Mouse (Mus musculus) lung, embryonic 15.5 days (tissue): ENCODE results near the gene Cc2d2b. TPM values are rescaled to one million over a fixed set of nuclear protein-coding genes. Genes with fewer than 3 reads are reported as not detected.

Source experiments
- ATAC-seq: fragments of 200-750 bp; cut with Nextera tagmentation; 2 replicates; pipeline ENCODE4 v1.8.0; 2017; ENCODE audit warnings: moderate number of reproducible peaks, borderline replicate concordance; ENCODE audit not compliant: low FRiP score, low TSS enrichment; ENCODE audit errors: extremely low read depth
- H3K27ac ChIP-seq: fragments of 300-500 bp; sonication (generic); 2 replicates; pipeline ENCODE4 v1.5.1; 2015; ENCODE audit warnings: moderate library complexity, mild to moderate bottlenecking, inconsistent platforms
- H3K27me3 ChIP-seq: fragments of 300-500 bp; sonication (generic); 2 replicates; pipeline ENCODE4 v1.6.1; 2015; ENCODE audit warnings: inconsistent platforms
- H3K36me3 ChIP-seq: fragments of 300-500 bp; sonication (generic); 2 replicates; pipeline ENCODE4 v1.6.1; 2015; ENCODE audit warnings: inconsistent platforms
- H3K4me1 ChIP-seq: fragments of 300-500 bp; sonication (generic); 2 replicates; pipeline ENCODE4 v1.6.1; 2015; ENCODE audit warnings: inconsistent platforms
- H3K4me2 ChIP-seq: fragments of 300-500 bp; sonication (generic); 2 replicates; pipeline ENCODE4 v1.6.1; 2015; ENCODE audit warnings: inconsistent platforms, mild to moderate bottlenecking, moderate library complexity
- H3K4me3 ChIP-seq: fragments of 300-500 bp; sonication (generic); 2 replicates; pipeline ENCODE4 v1.5.1; 2015; ENCODE audit warnings: mild to moderate bottlenecking, inconsistent platforms
- H3K9ac ChIP-seq: fragments of 300-500 bp; sonication (generic); 2 replicates; pipeline ENCODE4 v1.6.1; 2015; ENCODE audit warnings: inconsistent platforms
- H3K9me3 ChIP-seq: fragments of 300-500 bp; sonication (generic); 2 replicates; pipeline ENCODE4 v1.6.1; 2016; ENCODE audit warnings: inconsistent platforms
- WGBS: fragments of 180-500 bp; shearing (Covaris S2); methylation state at CpG from one replicate; pipeline ENCODE4 v1.1.7; 2015; 5-methylcytosine and 5-hydroxymethylcytosine counted together
- polyA plus RNA-seq: library from polyadenylated mRNA; unstranded; fragments of >200 nt; fragmentation: Nextera tagmentation; extraction: Ambion mirVana; gene quantifications from 2 replicates; pipeline ENCODE4 v1.2.1, GENCODE M21; 2015

Gene Cc2d2b
- polyA plus RNA-seq, 1 experiment from 2014 or later = 0.17 TPM

GRCm38 (mm10) chr19:40726614-40727013, 21.9 kb upstream of the Cc2d2b start:
- Histone ChIP-seq H3K4me1 (peaks cover 20% of the 10 kb centered on the region), H3K36me3 (no peaks in the 10 kb centered on the region), H3K4me2 (no peak overlapping the region), H3K4me3 (no peak overlapping the region), H3K27ac (no peak overlapping the region), H3K9me3 (no peaks in the 10 kb centered on the region), H3K9ac (no peak overlapping the region), H3K27me3 (no peaks in the 10 kb centered on the region)
- WGBS = 50% methylated on average over 2 of the region's 2 CpGs
- ATAC-seq = no peak

GRCm38 (mm10) chr19:40728213-40728612, 20.3 kb upstream of the Cc2d2b start:
- Histone ChIP-seq H3K9me3 (no peaks in the 10 kb centered on the region), H3K4me1 (peaks cover 20% of the 10 kb centered on the region), H3K36me3 (no peaks in the 10 kb centered on the region), H3K4me3 (no peak overlapping the region), H3K9ac (no peak overlapping the region), H3K27me3 (no peaks in the 10 kb centered on the region), H3K4me2 (no peak overlapping the region), H3K27ac (no peak overlapping the region)
- WGBS = 69% methylated on average over 4 of the region's 4 CpGs
- no peak for ATAC-seq

DNA sequence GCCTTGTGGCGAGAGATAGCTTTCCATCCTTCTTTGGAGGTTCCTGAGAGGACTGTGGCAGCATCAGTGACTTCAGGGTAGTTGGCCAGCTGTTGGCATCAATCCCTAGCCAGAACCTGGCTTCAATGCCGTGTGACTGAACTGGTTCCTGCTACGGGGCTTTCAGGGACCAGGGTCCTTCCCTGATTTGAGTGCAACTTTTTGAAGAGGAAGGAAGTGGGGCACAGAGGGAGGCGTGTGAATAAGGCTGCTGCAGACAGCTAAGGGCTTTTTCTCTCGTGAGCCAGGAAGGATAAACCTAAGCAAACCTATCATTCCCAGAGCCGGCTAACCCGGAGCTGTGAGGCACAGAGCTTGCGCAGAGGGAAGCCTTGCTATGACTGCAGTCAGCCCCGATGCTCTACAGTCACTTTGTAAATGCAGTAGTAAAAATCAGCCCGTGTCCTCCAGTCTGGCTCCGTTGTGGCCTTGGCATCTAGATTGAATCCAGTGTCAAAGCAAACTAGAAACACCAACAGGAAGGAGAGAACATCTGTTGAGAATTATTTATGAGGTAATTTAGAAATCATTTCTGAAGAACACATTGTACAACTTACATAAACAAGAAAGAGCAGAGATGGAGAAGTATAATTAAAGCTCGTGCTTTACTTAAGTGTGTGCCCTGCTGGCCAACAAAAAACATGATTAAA, 19.7 kb upstream of the Cc2d2b start:
- Histone ChIP-seq H3K4me3 (no peak overlapping the region), H3K4me1 (peaks cover 17% of the 10 kb centered on the region), H3K9me3 (no peaks in the 10 kb centered on the region), H3K9ac (no peak overlapping the region), H3K36me3 (no peaks in the 10 kb centered on the region), H3K4me2 (no peak overlapping the region), H3K27me3 (no peaks in the 10 kb centered on the region), H3K27ac (no peak overlapping the region)
- WGBS = 34% methylated on average over 12 of the region's 12 CpGs
- no peak for ATAC-seq

DNA sequence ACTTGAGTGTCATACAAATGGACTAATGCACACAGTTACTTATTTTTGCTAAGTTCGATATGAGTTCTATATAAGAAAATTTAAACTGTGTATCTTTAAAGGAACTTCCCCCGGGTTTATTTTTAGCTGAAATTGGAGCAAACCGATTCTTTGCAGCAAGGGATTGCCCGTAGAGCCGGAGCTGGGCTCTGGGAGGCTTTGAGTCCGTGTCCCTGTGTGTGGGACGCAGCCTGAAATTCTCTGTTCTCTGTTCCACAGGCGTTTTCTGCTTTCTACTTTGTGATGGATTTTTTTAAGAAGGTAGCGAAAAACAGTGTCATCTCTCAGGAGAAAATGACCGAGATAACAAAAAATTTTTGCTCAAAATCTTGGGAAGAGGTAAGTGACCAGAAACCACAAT, 15.1 kb upstream of the Cc2d2b start:
- WGBS = 56% methylated on average over 10 of the region's 10 CpGs

GRCm38 (mm10) chr19:40733849-40734248, 14.7 kb upstream of the Cc2d2b start:
- Histone ChIP-seq H3K9me3 (no peaks in the 10 kb centered on the region), H3K4me2 (no peak overlapping the region), H3K4me3 (no peak overlapping the region), H3K9ac (no peak overlapping the region), H3K36me3 (no peaks in the 10 kb centered on the region), H3K27me3 (no peaks in the 10 kb centered on the region), H3K4me1 (peaks cover 11% of the 10 kb centered on the region), H3K27ac (no peak overlapping the region)
- ATAC-seq = no peak
- 66% methylated on average over 4 of the region's 4 CpGs for WGBS

More for the DNA sequence above, 15.1 kb upstream of the Cc2d2b start:
- no peaks in the 10 kb centered on the region for H3K36me3 ChIP-seq
- no peaks in the 10 kb centered on the region for H3K9me3 ChIP-seq
- H3K4me3 ChIP-seq = no peak overlapping the region
- no peaks in the 10 kb centered on the region for H3K27me3 ChIP-seq
- no peak overlapping the region for H3K4me2 ChIP-seq
- peaks cover 15% of the 10 kb centered on the region for H3K4me1 ChIP-seq
- ATAC-seq = no peak
- H3K9ac ChIP-seq = no peak overlapping the region
- H3K27ac ChIP-seq = no peak overlapping the region

GRCm38 (mm10) chr19:40736680-40737512, 11.7 kb upstream of the Cc2d2b start:
- H3K36me3 ChIP-seq = no peaks in the 10 kb centered on the region
- no peaks in the 10 kb centered on the region for H3K9me3 ChIP-seq
- ATAC-seq = peak; percentile 76; the same call in 1 of the 2 replicates
- no peak overlapping the region for H3K9ac ChIP-seq
- no peaks in the 10 kb centered on the region for H3K27me3 ChIP-seq
- H3K4me2 ChIP-seq = peak overlapping the region; percentile 47
- peak overlapping the region; percentile 13; the same call in 1 of the 2 replicates for H3K4me3 ChIP-seq
- H3K27ac ChIP-seq = no peak overlapping the region
- H3K4me1 ChIP-seq = peaks cover 6% of the 10 kb centered on the region; the same call in 1 of the 2 replicates
- WGBS = 28% methylated on average over 17 of the region's 17 CpGs

DNA sequence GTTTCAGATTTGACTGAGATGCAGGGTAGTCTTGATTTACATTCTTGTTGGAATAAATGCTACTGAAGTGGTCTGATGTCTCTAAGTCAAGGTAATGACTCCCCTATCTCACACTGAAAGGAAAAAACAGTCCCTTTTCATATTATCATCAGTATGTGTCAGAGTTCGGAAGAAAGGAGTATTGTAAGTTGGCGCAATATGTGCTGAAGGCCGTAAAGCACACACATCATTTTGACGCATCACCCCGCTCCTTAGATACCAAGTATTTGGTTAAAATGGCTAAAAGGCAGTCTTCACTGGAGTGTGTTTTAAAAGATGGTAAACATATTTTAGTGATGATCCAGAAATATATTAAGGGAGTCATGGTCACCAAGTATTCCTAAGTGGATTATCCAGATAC, 10.9 kb upstream of the Cc2d2b start:
- Histone ChIP-seq H3K4me1 (peaks cover 6% of the 10 kb centered on the region; the same call in 1 of the 2 replicates), H3K4me3 (no peak overlapping the region), H3K9me3 (no peaks in the 10 kb centered on the region), H3K4me2 (peak overlapping the region; percentile 47; the same call in 1 of the 2 replicates), H3K9ac (no peak overlapping the region), H3K27ac (no peak overlapping the region), H3K27me3 (no peaks in the 10 kb centered on the region), H3K36me3 (no peaks in the 10 kb centered on the region)
- ATAC-seq = no peak
- 70% methylated on average over 5 of the region's 5 CpGs for WGBS

DNA sequence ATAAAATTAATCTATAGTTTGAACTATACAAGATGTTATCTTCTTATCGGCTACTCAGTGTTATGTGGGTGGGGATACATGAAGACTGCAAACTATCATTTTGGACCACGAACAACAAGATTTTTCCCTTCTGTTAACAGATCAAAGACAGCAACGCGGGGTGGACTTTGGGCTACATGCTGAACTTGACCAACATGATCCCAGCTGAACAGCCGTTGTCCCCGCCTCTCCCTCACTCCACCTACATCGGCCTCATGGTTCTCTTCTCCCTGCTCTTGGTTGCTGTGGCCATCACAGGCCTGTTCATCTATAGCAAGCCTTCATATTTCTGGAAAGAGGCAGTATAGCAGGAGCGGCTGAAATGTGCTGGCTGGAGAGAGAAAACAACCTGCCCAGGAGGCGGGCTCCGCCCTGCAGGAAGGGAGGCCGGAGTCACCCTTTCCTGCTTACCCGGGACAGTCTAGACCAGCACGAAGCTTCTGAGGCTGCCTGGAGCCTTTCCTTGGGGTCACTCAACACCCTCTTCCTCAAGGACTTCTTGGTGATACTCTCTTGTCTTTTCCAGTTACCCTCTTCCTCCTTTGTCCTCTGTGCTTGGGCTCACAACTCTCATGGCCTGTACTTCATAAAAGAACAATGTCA, 9.7 kb upstream of the Cc2d2b start:
- H3K27ac ChIP-seq = no peak overlapping the region

GRCm38 (mm10) chr19:40746603-40747002, 1.9 kb upstream of the Cc2d2b start:
- ATAC-seq = no peak
- Histone ChIP-seq H3K4me3 (no peak overlapping the region), H3K36me3 (no peaks in the 10 kb centered on the region), H3K9me3 (no peaks in the 10 kb centered on the region), H3K4me1 (no peaks in the 10 kb centered on the region), H3K27me3 (0 out of 2 replicates have a peak, but pooled peaks cover 5% of the 10 kb centered on the region), H3K27ac (no peak overlapping the region), H3K9ac (no peak overlapping the region), H3K4me2 (no peak overlapping the region)
- 37% methylated on average over 4 of the region's 4 CpGs for WGBS

More for the DNA sequence above, 9.7 kb upstream of the Cc2d2b start:
- Histone ChIP-seq H3K4me1 (peaks cover 6% of the 10 kb centered on the region; the same call in 1 of the 2 replicates), H3K4me3 (no peak overlapping the region), H3K27me3 (no peaks in the 10 kb centered on the region), H3K4me2 (no peak overlapping the region), H3K9ac (no peak overlapping the region), H3K36me3 (no peaks in the 10 kb centered on the region), H3K9me3 (no peaks in the 10 kb centered on the region)
- ATAC-seq = no peak
- 78% methylated on average over 13 of the region's 13 CpGs for WGBS

GRCm38 (mm10) chr19:40754311-40754710, 5.8 kb downstream of the Cc2d2b start:
- Histone ChIP-seq H3K9ac (no peak overlapping the region), H3K9me3 (no peaks in the 10 kb centered on the region), H3K27ac (no peak overlapping the region), H3K4me1 (peaks cover 4% of the 10 kb centered on the region; the same call in 1 of the 2 replicates), H3K4me2 (no peak overlapping the region), H3K27me3 (0 out of 2 replicates have a peak, but pooled peaks cover under 1% of the 10 kb centered on the region), H3K36me3 (no peaks in the 10 kb centered on the region), H3K4me3 (no peak overlapping the region)
- 90% methylated on average over 2 of the region's 2 CpGs for WGBS
- ATAC-seq = no peak

GRCm38 (mm10) chr19:40760071-40760470, 11.5 kb downstream of the Cc2d2b start:
- no peaks in the 10 kb centered on the region for H3K27me3 ChIP-seq
- no peak overlapping the region for H3K27ac ChIP-seq
- 75% methylated on average over 2 of the region's 2 CpGs for WGBS
- ATAC-seq = no peak
- H3K4me2 ChIP-seq = no peak overlapping the region
- no peak overlapping the region for H3K9ac ChIP-seq
- H3K9me3 ChIP-seq = no peaks in the 10 kb centered on the region
- peaks cover 8% of the 10 kb centered on the region for H3K4me1 ChIP-seq
- no peak overlapping the region for H3K4me3 ChIP-seq
- no peaks in the 10 kb centered on the region for H3K36me3 ChIP-seq
